Mouse (Mus musculus) bone marrow, adult 2 months (tissue): Measurements from ENCODE around the gene Xrra1.

Experiments
- CTCF ChIP-seq: fragments of 200-500 bp; IDR thresholded peaks from 2 replicates; pipeline ENCODE4 v1.5.1; 2011; ENCODE audit warnings: low read length, control low read depth; ENCODE audit not compliant: control insufficient read depth, insufficient read depth
- POLR2A ChIP-seq: fragments of 200-500 bp; IDR thresholded peaks from 2 replicates; pipeline ENCODE4 v1.6.1; 2011; ENCODE audit warnings: low read depth, mild to moderate bottlenecking, control low read depth, low read length, borderline replicate concordance; ENCODE audit not compliant: control insufficient read depth

DNA sequence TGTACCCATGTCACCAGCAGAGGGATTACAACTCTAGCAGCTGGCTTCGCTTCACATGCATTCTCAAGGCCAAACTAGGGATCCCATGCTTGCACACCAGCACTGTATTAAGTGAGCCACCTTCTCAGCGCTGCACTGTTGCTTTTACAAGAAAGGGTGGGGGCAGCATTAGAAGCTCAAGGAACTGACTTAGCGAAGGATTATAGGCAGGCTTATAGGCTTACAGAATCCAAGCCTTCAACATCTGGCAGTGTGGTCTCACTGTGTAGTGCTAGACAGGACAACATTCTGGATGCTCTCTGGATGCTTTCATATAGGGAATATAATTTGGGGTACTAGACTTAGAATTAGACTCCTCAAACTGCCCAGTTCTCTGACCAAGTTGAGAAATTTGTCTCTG lies 20.7 kb upstream of the Xrra1 start:
- no peak for TF ChIP-seq CTCF
- TF ChIP-seq POLR2A = no peak
